Mouse (Mus musculus) kidney, postnatal 0 days (tissue): ENCODE results near the gene Rps27. TPM values are rescaled to one million over a fixed set of nuclear protein-coding genes. Genes with fewer than 3 reads are reported as not detected.
A peak's percentile ranks its signal among the peaks of the same experiment; 100 is the strongest.

Experiments used
- ATAC-seq: fragments of 200-750 bp; cut with Nextera tagmentation; replicated peaks from 2 replicates; pipeline ENCODE4 v1.8.0; 2017; ENCODE audit warnings: low read depth, moderate number of reproducible peaks, moderate TSS enrichment, moderate library complexity; ENCODE audit not compliant: low FRiP score
- DNase-seq: peaks from one replicate; pipeline ENCODE4 v3.0.0-alpha.2; 2016; ENCODE audit warnings: low spot score
- H3K27ac ChIP-seq: fragments of 300-500 bp; sonication (generic); 2 replicates; pipeline ENCODE4 v1.5.1; 2014; ENCODE audit warnings: mild to moderate bottlenecking
- H3K27me3 ChIP-seq: fragments of 300-500 bp; sonication (generic); 2 replicates; pipeline ENCODE4 v1.6.1; 2014; ENCODE audit warnings: low read length, mixed read lengths; ENCODE audit not compliant: insufficient read depth
- H3K36me3 ChIP-seq: fragments of 300-500 bp; sonication (generic); 2 replicates; pipeline ENCODE4 v1.6.1; 2014; ENCODE audit warnings: low read length, mixed read lengths; ENCODE audit not compliant: insufficient read depth
- H3K4me1 ChIP-seq: fragments of 300-500 bp; sonication (generic); replicated peaks from 2 replicates; pipeline ENCODE4 v1.6.1; 2014; ENCODE audit warnings: antibody characterized with exemption, low read length, mixed read lengths; ENCODE audit not compliant: insufficient read depth
- H3K4me2 ChIP-seq: fragments of 300-500 bp; sonication (generic); 2 replicates; pipeline ENCODE4 v1.6.1; 2014; ENCODE audit warnings: mild to moderate bottlenecking, low read length, moderate library complexity, mixed read lengths
- H3K4me3 ChIP-seq: fragments of 300-500 bp; sonication (generic); replicated peaks from 2 replicates; pipeline ENCODE4 v1.5.1; 2014; ENCODE audit warnings: low read depth, low read length
- H3K9ac ChIP-seq: fragments of 300-500 bp; sonication (generic); 2 replicates; pipeline ENCODE4 v1.6.1; 2014; ENCODE audit warnings: low read depth, low read length
- H3K9me3 ChIP-seq: fragments of 300-500 bp; sonication (generic); replicated peaks from 2 replicates; pipeline ENCODE4 v1.6.1; 2016; ENCODE audit warnings: low read length, inconsistent platforms, mixed read lengths
- CTCF ChIP-seq: IDR thresholded peaks from 2 replicates; pipeline ENCODE4 v1.5.1; 2016; ENCODE audit warnings: antibody characterized with exemption, low read depth, mild to moderate bottlenecking, moderate library complexity
- WGBS: fragments of 180-500 bp; shearing (Covaris S2); extraction: QIAGEN DNeasy Blood & Tissue Kit; methylation state at CpG from one replicate; pipeline ENCODE4 v1.1.7; 2014; 5-methylcytosine and 5-hydroxymethylcytosine counted together
- polyA plus RNA-seq: library from polyadenylated mRNA; unstranded; fragments of >200 nt; fragmentation: Nextera tagmentation; extraction: Ambion mirVana; gene quantifications from 2 replicates; pipeline ENCODE4 v1.2.1, GENCODE M21; 2015

The Rps27 gene
- polyA plus RNA-seq, 1 experiment from 2014 or later = 2,362 TPM

DNA sequence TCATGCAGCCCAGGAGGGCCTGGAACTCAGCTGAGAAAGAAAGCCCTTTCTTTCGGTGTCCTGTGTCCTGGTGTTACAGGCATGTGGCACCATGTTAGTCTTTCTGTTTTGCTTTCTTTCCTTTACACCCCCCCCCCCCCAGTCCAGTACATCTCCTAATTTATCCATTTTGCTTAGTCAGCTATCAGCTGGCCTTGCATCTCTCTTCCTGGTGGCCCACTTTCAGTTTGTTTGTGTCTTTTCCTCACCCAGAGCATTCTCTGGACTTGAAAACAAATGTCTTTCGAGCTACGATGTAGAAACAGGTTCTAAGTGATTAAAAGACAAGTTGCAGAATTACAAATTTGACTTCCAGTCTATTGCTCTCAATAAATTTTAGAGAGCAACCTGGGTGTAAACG is 9.0 kb upstream of the Rps27 start:
- no peaks in the 10 kb centered on the region for H3K9me3 ChIP-seq
- peaks cover 12% of the 10 kb centered on the region for H3K36me3 ChIP-seq
- no peak for DNase-seq
- ATAC-seq = no peak
- H3K4me3 ChIP-seq = no peak overlapping the region
- no peaks in the 10 kb centered on the region for H3K27me3 ChIP-seq
- H3K4me2 ChIP-seq = no peak overlapping the region
- H3K9ac ChIP-seq = no peak overlapping the region
- no peak for TF ChIP-seq CTCF
- no peak overlapping the region for H3K27ac ChIP-seq
- WGBS = 72% methylated on average over 4 of the region's 4 CpGs
- H3K4me1 ChIP-seq = peaks cover 13% of the 10 kb centered on the region; the same call in 1 of the 2 replicates

DNA sequence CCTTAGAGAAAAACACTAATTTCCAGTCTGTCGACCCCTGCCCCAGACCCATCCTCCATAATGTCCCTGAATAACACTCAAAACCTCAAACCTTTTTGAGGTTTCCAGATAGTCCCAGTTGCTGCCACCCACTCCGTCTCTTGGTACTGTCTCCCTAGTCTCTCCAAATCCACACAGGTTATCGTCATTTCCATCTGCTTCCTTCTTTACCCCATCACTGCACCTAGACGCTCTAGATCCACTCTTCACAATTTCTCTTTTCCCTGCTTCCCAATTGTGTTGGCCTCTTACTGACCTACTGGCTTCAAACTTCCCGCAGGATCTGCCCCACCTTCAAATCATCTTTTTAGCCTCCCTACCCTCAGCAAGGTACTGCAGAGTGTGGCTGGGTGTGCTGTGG is 7.7 kb upstream of the Rps27 start:
- ATAC-seq (no peak), DNase-seq (no peak)
- H3K27me3 ChIP-seq = no peaks in the 10 kb centered on the region
- H3K4me2 ChIP-seq = peak overlapping the region; percentile 77
- H3K9me3 ChIP-seq = no peaks in the 10 kb centered on the region
- peaks cover 12% of the 10 kb centered on the region for H3K36me3 ChIP-seq
- H3K4me3 ChIP-seq = peak overlapping the region; percentile 51
- 11% methylated on average over 5 of the region's 5 CpGs for WGBS
- no peak for TF ChIP-seq CTCF
- peak overlapping the region; percentile 84 for H3K27ac ChIP-seq
- peaks cover 13% of the 10 kb centered on the region; the same call in 1 of the 2 replicates for H3K4me1 ChIP-seq
- peak overlapping the region; percentile 73 for H3K9ac ChIP-seq

DNA sequence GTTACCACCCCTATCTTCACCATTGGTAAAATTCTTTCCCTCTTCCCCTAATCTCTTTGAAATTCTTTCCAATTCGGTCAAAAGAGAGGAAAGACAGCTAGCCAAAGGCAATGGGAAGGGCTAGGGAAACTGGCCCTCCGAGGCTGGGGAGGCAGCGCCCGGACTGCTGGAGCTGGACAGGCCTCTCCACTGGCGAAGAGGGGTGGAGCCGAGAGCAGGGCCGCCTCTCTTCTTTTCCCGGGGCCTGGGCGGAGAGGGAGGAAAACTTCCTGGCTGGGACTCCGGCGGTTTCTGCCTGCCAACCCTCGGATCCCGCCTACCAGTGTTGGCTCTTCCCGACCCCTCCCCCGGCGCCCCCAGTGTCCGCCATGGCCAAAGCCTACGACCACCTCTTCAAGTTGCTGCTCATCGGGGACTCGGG is 7.1 kb upstream of the Rps27 start:
- H3K4me3 ChIP-seq = peak overlapping the region; percentile 51
- H3K27me3 ChIP-seq = no peaks in the 10 kb centered on the region
- H3K4me2 ChIP-seq = peak overlapping the region; percentile 77
- H3K9me3 ChIP-seq = no peaks in the 10 kb centered on the region
- peak overlapping the region; percentile 73 for H3K9ac ChIP-seq
- peak; percentile 88 for DNase-seq
- peaks cover 13% of the 10 kb centered on the region; the same call in 1 of the 2 replicates for H3K4me1 ChIP-seq
- H3K27ac ChIP-seq = peak overlapping the region; percentile 84
- ATAC-seq = peak; percentile 76
- no peak; the same call in 1 of the 2 replicates for TF ChIP-seq CTCF
- H3K36me3 ChIP-seq = peaks cover 12% of the 10 kb centered on the region
- WGBS = under 1% methylated on average over 18 of the region's 20 CpGs

DNA sequence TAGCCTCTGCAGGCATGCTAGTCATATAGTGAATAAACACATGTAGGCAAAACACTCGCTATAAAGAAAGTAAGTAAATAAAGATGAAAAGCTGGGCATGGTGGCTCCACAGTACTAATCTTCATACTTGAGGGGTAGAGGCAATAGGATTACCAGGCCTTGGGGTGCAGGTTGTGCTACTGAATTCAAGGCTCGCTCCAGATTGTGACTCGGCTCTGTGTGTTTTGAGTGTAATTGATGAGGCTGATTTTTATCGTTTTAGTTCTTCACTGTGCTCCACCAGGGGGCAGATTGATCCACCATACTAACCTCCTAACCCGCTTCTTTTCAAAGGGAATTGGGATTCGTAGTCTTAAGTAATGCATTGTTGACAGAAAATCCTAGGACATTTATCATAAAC is 6.6 kb upstream of the Rps27 start:
- peak overlapping the region; percentile 77 for H3K4me2 ChIP-seq
- 8% methylated on average over 6 of the region's 6 CpGs for WGBS
- TF ChIP-seq CTCF = peak; percentile 84
- H3K4me1 ChIP-seq = peaks cover 13% of the 10 kb centered on the region; the same call in 1 of the 2 replicates
- DNase-seq (peak; percentile 88), ATAC-seq (no peak)
- H3K27ac ChIP-seq = peak overlapping the region; percentile 84
- no peaks in the 10 kb centered on the region for H3K27me3 ChIP-seq
- H3K4me3 ChIP-seq = peak overlapping the region; percentile 51
- H3K9me3 ChIP-seq = no peaks in the 10 kb centered on the region
- peaks cover 12% of the 10 kb centered on the region for H3K36me3 ChIP-seq
- H3K9ac ChIP-seq = no peak overlapping the region

DNA sequence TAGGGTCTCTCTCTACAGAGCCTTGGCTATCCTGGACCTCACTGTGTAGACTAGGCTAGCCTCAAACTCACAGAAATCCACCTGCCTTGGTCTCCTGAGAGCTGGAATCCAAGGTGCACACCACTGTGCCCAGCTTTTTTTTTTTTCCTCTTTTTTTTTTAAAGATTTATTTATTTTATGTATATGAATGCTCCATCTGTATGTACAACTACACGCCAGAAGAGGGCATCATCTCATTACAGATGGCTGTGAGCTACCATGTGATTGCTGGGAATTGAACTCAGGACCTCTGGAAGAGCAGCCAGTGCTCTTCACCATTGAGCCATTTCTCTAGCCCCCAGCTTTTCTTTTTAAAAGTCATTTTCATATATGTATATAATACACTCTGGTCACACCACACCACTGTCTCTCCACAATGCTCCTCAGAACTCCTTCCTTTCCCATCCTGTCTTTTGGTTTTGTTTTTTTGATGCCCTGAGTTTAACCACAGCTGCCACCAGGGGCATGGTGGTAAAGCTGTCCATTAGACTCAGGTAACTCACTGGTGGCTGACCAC is 2.5 kb upstream of the Rps27 start:
- DNase-seq = no peak
- Histone ChIP-seq H3K9me3 (no peaks in the 10 kb centered on the region), H3K27ac (no peak overlapping the region), H3K27me3 (no peaks in the 10 kb centered on the region), H3K36me3 (0 out of 2 replicates have a peak, but pooled peaks cover 6% of the 10 kb centered on the region), H3K9ac (no peak overlapping the region), H3K4me3 (no peak overlapping the region), H3K4me1 (0 out of 2 replicates have a peak, but pooled peaks cover 8% of the 10 kb centered on the region), H3K4me2 (no peak overlapping the region)
- no peak for ATAC-seq
- WGBS = 39% methylated on average over 1 of the region's 1 CpGs
- TF ChIP-seq CTCF = peak; percentile 46

DNA sequence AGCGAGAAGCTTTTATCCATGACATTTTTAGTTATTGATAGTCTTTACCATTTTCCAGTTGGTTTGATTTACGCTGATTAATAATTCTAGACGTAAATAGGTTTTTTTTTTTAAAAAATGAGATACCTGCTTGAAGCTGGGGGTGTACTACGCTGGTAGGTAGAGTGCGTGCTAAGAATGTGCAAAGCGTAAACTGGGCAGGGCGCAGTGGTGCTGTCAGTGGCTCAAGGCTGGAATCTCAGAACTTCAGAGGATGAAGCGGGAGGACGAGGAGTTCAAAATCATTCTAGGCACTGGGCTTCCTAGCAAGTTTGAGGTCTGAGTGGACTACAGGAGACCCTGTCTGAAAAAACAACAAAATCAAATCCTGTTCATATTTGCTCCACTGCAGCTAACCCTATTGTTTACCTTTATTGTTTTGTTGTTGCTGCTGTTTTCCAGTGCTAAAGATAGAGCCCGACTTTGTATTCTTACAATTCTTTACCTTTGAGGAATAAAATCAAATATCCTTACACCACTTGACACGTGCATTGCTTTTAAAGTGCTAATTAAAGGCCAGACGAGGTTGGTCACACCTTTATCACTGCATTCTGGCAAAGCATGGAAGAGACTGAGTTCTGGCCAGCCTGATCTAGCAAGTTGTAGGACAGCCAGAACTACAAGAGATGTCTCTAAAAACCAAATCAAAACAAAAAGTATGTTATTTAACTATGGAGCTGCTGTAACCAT is 669 bp upstream of the Rps27 start:
- no peak for TF ChIP-seq CTCF
- Histone ChIP-seq H3K4me3 (peak overlapping the region; percentile 93), H3K27ac (0 out of 2 replicates have a peak overlapping the region, but pooled peaks have one; percentile 15), H3K4me2 (peak overlapping the region; percentile 64), H3K9me3 (no peaks in the 10 kb centered on the region), H3K9ac (peak overlapping the region; percentile 19; the same call in 1 of the 2 replicates), H3K4me1 (0 out of 2 replicates have a peak, but pooled peaks cover 7% of the 10 kb centered on the region), H3K27me3 (no peaks in the 10 kb centered on the region), H3K36me3 (peaks cover 17% of the 10 kb centered on the region; the same call in 1 of the 2 replicates)
- WGBS = 13% methylated on average over 12 of the region's 12 CpGs
- peak; percentile 44 for DNase-seq
- no peak for ATAC-seq
